In genomic region chr2:130179507-130180019, GRCm38 (mm10) we compare ENCODE assay signal across 7 mouse cellular contexts. TPM values are rescaled to one million over a fixed set of nuclear protein-coding genes. Genes with fewer than 3 reads are reported as not detected.
A peak's percentile ranks its signal among the peaks of the same experiment; 100 is the strongest.
DNase-seq lines count a peak whose midpoint lies in the region; ATAC-seq lines count a peak whose summit lies in the region.

No protein-coding gene starts in this region.

- WGBS in neural tube, embryonic 11.5 days = 2% methylated on average over 15 of the region's 15 CpGs
- under 1% methylated on average over 15 of the region's 15 CpGs for WGBS in forebrain, embryonic 10.5 days
- under 1% methylated on average over 15 of the region's 15 CpGs for WGBS in liver, embryonic 11.5 days
- 1% methylated on average over 15 of the region's 15 CpGs for WGBS in stomach, embryonic 16.5 days

- peaks cover 9% of the 10 kb centered on the region for H3K4me1 ChIP-seq in neural tube, embryonic 11.5 days (ENCODE audit: control insufficient read depth, insufficient read depth, low read length)
- H3K4me1 ChIP-seq in forebrain, embryonic 10.5 days = peaks cover 26% of the 10 kb centered on the region
- H3K4me1 ChIP-seq in liver, embryonic 11.5 days (replicated peaks; ENCODE audit: control insufficient read depth, insufficient read depth, low read length) = peaks cover 15% of the 10 kb centered on the region
- H3K4me1 ChIP-seq in stomach, embryonic 16.5 days (ENCODE audit: control insufficient read depth, insufficient read depth, low read length) = peaks cover 18% of the 10 kb centered on the region

- peaks cover 8% of the 10 kb centered on the region for H3K36me3 ChIP-seq in neural tube, embryonic 11.5 days (ENCODE audit: control insufficient read depth, insufficient read depth, low read length)
- H3K36me3 ChIP-seq in forebrain, embryonic 10.5 days (replicated peaks) = peaks cover 29% of the 10 kb centered on the region
- H3K36me3 ChIP-seq in liver, embryonic 11.5 days (ENCODE audit: control insufficient read depth, insufficient read depth, low read length) = peaks cover 19% of the 10 kb centered on the region
- peaks cover 14% of the 10 kb centered on the region for H3K36me3 ChIP-seq in stomach, embryonic 16.5 days (ENCODE audit: control insufficient read depth, insufficient read depth, low read length)

- ATAC-seq in neural tube, embryonic 11.5 days (ENCODE audit: insufficient read depth, low FRiP score, low TSS enrichment) = peak; percentile 83
- ATAC-seq in liver, embryonic 11.5 days (replicated peaks; ENCODE audit: low FRiP score) = peak; percentile 74
- peak; percentile 75 for ATAC-seq in stomach, embryonic 16.5 days (ENCODE audit: insufficient read depth, low FRiP score)

- H3K9me3 ChIP-seq in neural tube, embryonic 11.5 days (ENCODE audit: control insufficient read depth, low read length) = no peaks in the 10 kb centered on the region
- H3K9me3 ChIP-seq in forebrain, embryonic 10.5 days = no peaks in the 10 kb centered on the region
- H3K9me3 ChIP-seq in liver, embryonic 11.5 days (ENCODE audit: control insufficient read depth, low read length) = no peaks in the 10 kb centered on the region
- H3K9me3 ChIP-seq in stomach, embryonic 16.5 days (replicated peaks; ENCODE audit: control insufficient read depth, low read length) = no peaks in the 10 kb centered on the region

- H3K27ac ChIP-seq in neural tube, embryonic 11.5 days (ENCODE audit: low read depth, low read length) = no peak overlapping the region
- peak overlapping the region; percentile 99 for H3K27ac ChIP-seq in forebrain, embryonic 10.5 days
- no peak overlapping the region for H3K27ac ChIP-seq in liver, embryonic 11.5 days (ENCODE audit: low read depth, low read length)
- H3K27ac ChIP-seq in stomach, embryonic 16.5 days (ENCODE audit: low read length) = peak overlapping the region; percentile 66

- no peaks in the 10 kb centered on the region for H3K27me3 ChIP-seq in neural tube, embryonic 11.5 days (ENCODE audit: control insufficient read depth, insufficient read depth, low read length)
- no peaks in the 10 kb centered on the region for H3K27me3 ChIP-seq in forebrain, embryonic 10.5 days (ENCODE audit: poor library complexity, severe bottlenecking)
- H3K27me3 ChIP-seq in liver, embryonic 11.5 days (replicated peaks; ENCODE audit: control insufficient read depth, insufficient read depth, low read length) = no peaks in the 10 kb centered on the region
- no peaks in the 10 kb centered on the region for H3K27me3 ChIP-seq in stomach, embryonic 16.5 days (ENCODE audit: control insufficient read depth, insufficient read depth, low read length)

- no peak for DNase-seq in neural tube, embryonic 11.5 days (ENCODE audit: low spot score)
- DNase-seq in neural tube, embryonic 10.5 days (ENCODE audit: extremely low spot score, low spot score) = no peak
- no peak for DNase-seq in forebrain, embryonic 10.5 days (ENCODE audit: extremely low spot score, low spot score)
- no peak for DNase-seq in liver, embryonic 11.5 days (ENCODE audit: low spot score)
- DNase-seq in urinary bladder, postnatal 14 days (ENCODE audit: low spot score) = no peak
- no peak for DNase-seq in thymus, postnatal 14 days

- peak overlapping the region; percentile 99 for H3K9ac ChIP-seq in neural tube, embryonic 11.5 days (ENCODE audit: low read length)
- peak overlapping the region; percentile 69 for H3K9ac ChIP-seq in liver, embryonic 11.5 days (ENCODE audit: low read depth, low read length)
- H3K9ac ChIP-seq in stomach, embryonic 16.5 days (ENCODE audit: low read length) = peak overlapping the region; percentile 81

- H3K4me3 ChIP-seq in neural tube, embryonic 11.5 days (ENCODE audit: low read depth, low read length) = peak overlapping the region; percentile 99
- peak overlapping the region; percentile 100 for H3K4me3 ChIP-seq in forebrain, embryonic 10.5 days
- peak overlapping the region; percentile 99 for H3K4me3 ChIP-seq in liver, embryonic 11.5 days (ENCODE audit: low read depth, low read length)
- peak overlapping the region; percentile 88 for H3K4me3 ChIP-seq in stomach, embryonic 16.5 days (replicated peaks; ENCODE audit: low read length)

- H3K4me2 ChIP-seq in neural tube, embryonic 11.5 days (ENCODE audit: low read depth) = peak overlapping the region; percentile 88
- H3K4me2 ChIP-seq in liver, embryonic 11.5 days = peak overlapping the region; percentile 85
- H3K4me2 ChIP-seq in stomach, embryonic 16.5 days (ENCODE audit: low read depth, low read length) = peak overlapping the region; percentile 87

RNA-seq across cellular contexts. Expression of gene Snrpb, which starts 0.4 kb away (rescaled TPM):
- polyA plus RNA-seq in neural tube, embryonic 11.5 days (2014; fragmentation: Nextera tagmentation; extraction: Ambion mirVana) = 705 and 724 TPM in 2 replicates
- polyA plus RNA-seq in forebrain, embryonic 10.5 days (2016; fragmentation: Nextera tagmentation; extraction: Ambion mirVana) = 929 and 941 TPM in 2 replicates
- 633 and 668 TPM in 2 replicates for polyA plus RNA-seq in liver, embryonic 11.5 days (2014; fragmentation: Nextera tagmentation; extraction: Ambion mirVana)
- polyA plus RNA-seq in stomach, embryonic 16.5 days (2015; fragmentation: Nextera tagmentation; extraction: Ambion mirVana) = 475 and 486 TPM in 2 replicates

RNA-seq across cellular contexts. Expression of gene Tmc2, which starts 15.4 kb away (rescaled TPM):
- not detected in 2 replicates for polyA plus RNA-seq in neural tube, embryonic 11.5 days (2014; fragmentation: Nextera tagmentation; extraction: Ambion mirVana)
- not detected in 2 replicates for polyA plus RNA-seq in forebrain, embryonic 10.5 days (2016; fragmentation: Nextera tagmentation; extraction: Ambion mirVana)
- 0.09 and 0.11 TPM in 2 replicates for polyA plus RNA-seq in liver, embryonic 11.5 days (2014; fragmentation: Nextera tagmentation; extraction: Ambion mirVana)
- not detected in 2 replicates for polyA plus RNA-seq in stomach, embryonic 16.5 days (2015; fragmentation: Nextera tagmentation; extraction: Ambion mirVana)

Comparison
In these comparisons a context has a peak if more than half of its experiments do, and no peak if none do; other contexts are left out.
1. H3K27ac ChIP-seq: peak in forebrain, embryonic 10.5 days (single experiment) and stomach, embryonic 16.5 days (single experiment); none in neural tube, embryonic 11.5 days (single experiment) and liver, embryonic 11.5 days (single experiment).
2. Peak in every context shown above with its lines, with median percentiles within 50 percentile points of each other: ATAC-seq, H3K4me2 ChIP-seq, H3K4me3 ChIP-seq and H3K9ac ChIP-seq.